Mouse (Mus musculus) C2C12 (cell line): ENCODE results near the gene Hmgb1.

Experiments
- CTCF ChIP-seq: IDR thresholded peaks from one replicate; pipeline ENCODE4 v1.5.1; 2011; ENCODE audit not compliant: control insufficient read depth, insufficient read depth, insufficient read length
- MAX ChIP-seq: IDR thresholded peaks from one replicate; pipeline ENCODE4 v1.6.1; 2011; ENCODE audit warnings: mild to moderate bottlenecking, control low read depth
- MYOG ChIP-seq: IDR thresholded peaks from one replicate; pipeline ENCODE4 v1.6.1; 2011; ENCODE audit not compliant: control insufficient read depth, insufficient read length; ENCODE audit errors: extremely low read depth
- USF1 ChIP-seq: IDR thresholded peaks from one replicate; pipeline ENCODE4 v1.6.1; 2011; ENCODE audit warnings: low read depth, mild to moderate bottlenecking, control low read depth, moderate library complexity

DNA sequence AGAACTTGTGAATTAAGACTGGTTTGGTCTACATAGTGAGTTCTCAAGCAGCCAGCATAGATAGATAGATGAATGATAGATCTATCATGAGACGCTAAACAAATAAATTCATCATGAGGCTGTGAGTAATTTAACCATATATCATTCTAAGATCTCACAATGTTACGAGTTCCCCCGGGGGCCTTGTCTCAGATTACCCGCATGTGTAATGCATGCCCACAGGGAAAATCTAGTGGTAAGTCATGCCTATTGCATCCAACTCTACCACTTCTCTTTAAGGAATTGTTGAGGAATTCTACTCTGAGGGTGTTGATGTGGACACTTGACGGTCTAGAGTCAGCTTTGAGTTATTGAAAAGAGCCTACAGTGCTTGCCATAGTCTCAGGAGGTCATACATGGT, 22.0 kb upstream of the Hmgb1 start:
- no peak for TF ChIP-seq CTCF
- no peak for TF ChIP-seq MAX
- no peak for TF ChIP-seq MYOG
- no peak for TF ChIP-seq USF1
